Mouse (Mus musculus): ENCODE results near the gene Dbil5.

DNA sequence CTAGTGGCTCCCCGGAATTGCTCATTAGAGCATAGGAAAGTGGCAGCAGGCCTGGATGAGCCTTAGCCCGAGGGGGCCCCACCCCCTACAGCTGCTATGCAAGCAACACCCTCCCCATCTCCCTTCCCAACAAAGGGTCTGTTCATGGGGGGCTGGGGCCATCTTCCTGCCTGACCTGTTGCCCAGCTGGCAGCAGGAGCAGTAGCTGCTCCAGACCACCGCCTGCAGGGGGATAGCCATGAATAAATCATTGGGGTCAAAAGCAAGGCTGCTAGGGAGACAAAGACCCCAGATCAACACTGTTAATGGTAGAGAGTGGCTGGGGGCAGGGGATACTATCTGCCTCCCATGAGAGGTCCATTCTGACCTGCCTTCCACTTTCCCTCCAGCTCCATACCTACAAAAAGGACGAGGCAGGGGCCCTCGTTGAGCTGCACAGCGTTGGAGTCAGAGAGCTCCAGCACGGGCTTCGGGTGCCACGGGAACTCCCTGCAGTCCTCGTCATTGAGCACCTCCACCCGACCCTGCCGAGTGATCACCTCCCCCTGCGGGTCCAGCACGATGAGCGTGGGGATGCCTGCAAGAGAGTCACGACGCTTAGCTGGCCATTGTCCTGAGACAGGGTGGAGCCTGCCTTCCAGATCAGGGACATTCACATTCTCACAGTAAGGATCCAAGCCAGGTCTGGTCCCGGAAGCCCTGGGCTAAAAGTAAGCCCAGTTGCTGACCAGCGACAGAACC lies 45.4 kb downstream of the Dbil5 start:
- TF ChIP-seq POLR2A (IDR thresholded peaks at IDR 0.05; ENCODE audit: control insufficient read depth, low read depth, low read length): no peak
- TF ChIP-seq CTCF (IDR thresholded peaks at IDR 0.05; ENCODE audit: control insufficient read depth, insufficient read depth, insufficient replicate concordance, low read depth, low read length): no peak

Data from testis, adult 2 months (tissue).